Comparison of ENCODE assay signal across 14 mouse cellular contexts in genomic region chr14:122349761-122350160, GRCm38 (mm10).
"Had no signal": no experiment of that assay in that cellular context is flagged by ENCODE, and none has a peak within 500 bp of the region (broad histone marks: within the 10 kb centered on the region; RNA-seq: fewer than 3 reads in every experiment).

No protein-coding gene starts in this region.

- H3K27me3 ChIP-seq: liver, embryonic 13.5 days had no signal

- H3K27ac ChIP-seq: layer of hippocampus, adult 2 months; liver, embryonic 13.5 days; stomach, postnatal 0 days had no signal

- H3K36me3 ChIP-seq: liver, embryonic 13.5 days had no signal

- H3K4me3 ChIP-seq: layer of hippocampus, adult 2 months; liver, embryonic 13.5 days had no signal

- H3K9me3 ChIP-seq: liver, embryonic 13.5 days had no signal

- H3K4me1 ChIP-seq: liver, embryonic 13.5 days had no signal

- DNase-seq: kidney, adult 9 months; kidney, postnatal 14 days; kidney, postnatal 4 days; liver, embryonic 13.5 days; lung, adult 2 months; lung, postnatal 14 days; lung, postnatal 4 days; right cerebral cortex, postnatal 4 days; thymus, adult 2 months; thymus, postnatal 14 days; thymus, postnatal 4 days had no signal

- H3K9ac ChIP-seq: liver, embryonic 13.5 days had no signal

- H3K4me2 ChIP-seq: liver, embryonic 13.5 days; midbrain, embryonic 11.5 days had no signal
